Mouse (Mus musculus) v-Abl transformed pro-B cells (cell line): ENCODE measurements around the gene Pi4kb.

Experiments
- in situ Hi-C, 2 experiments: fragments of 400-800 bp; cut with MboI; formaldehyde crosslinking; loops; one replicate each; pipeline ENCODE4 v1.15.1; 2025; ENCODE audit not compliant: unreplicated experiment in 2 of 2

Pi4kb gene

GRCm38 (mm10) chr3:94953764-94954616 is 20.5 kb upstream of the Pi4kb start, which contains the start of gene Rfx5:
Gene Rfx5 (plus strand): TSS chr3:94954075.
- in situ Hi-C loops, result loop anchor here in 1 of 2 experiments (5.0 kb wide), 1 partner anchor 43 kb away; no protein-coding TSS in a partner anchor

- in situ Hi-C loops, result loop anchor here in 1 of 2 experiments (5.0 kb wide), 1 partner anchor 39 kb away; no protein-coding TSS in a partner anchor
These were observed 16.2 kb upstream of the Pi4kb start for GRCm38 (mm10) chr3:94958295-94958694.

DNA sequence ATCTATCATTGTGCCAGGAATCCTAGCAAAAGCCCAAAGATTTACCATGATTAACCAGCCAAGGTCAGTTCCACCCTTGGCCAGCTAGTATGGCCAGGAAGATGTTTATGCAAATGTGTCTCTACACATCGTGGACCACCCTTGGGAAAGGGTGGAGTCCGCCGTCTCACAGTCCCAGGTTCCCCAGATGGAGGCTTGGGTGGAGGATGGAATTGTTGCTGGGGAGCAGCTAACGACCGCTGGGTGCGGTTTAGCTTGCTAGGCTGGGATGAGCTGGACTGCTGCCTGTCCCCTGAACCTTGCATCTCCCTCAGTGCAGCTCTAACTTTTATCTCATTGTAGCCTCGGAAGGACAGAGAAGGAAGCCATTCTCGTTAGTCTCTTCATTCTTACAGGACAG is 14.7 kb upstream of the Pi4kb start:
- in situ Hi-C loops, result loop anchor here in 1 of 2 experiments (5.0 kb wide), 1 partner anchor 37 kb away; no protein-coding TSS in a partner anchor

- in situ Hi-C loops, result no loop called here
These were observed 14.2 kb upstream of the Pi4kb start for GRCm38 (mm10) chr3:94960322-94960721.

- in situ Hi-C loops, result no loop called here
These were observed 9.5 kb upstream of the Pi4kb start for GRCm38 (mm10) chr3:94964989-94965388.

- in situ Hi-C loops, result no loop called here
These were observed 8.7 kb upstream of the Pi4kb start for GRCm38 (mm10) chr3:94965878-94966277.

DNA sequence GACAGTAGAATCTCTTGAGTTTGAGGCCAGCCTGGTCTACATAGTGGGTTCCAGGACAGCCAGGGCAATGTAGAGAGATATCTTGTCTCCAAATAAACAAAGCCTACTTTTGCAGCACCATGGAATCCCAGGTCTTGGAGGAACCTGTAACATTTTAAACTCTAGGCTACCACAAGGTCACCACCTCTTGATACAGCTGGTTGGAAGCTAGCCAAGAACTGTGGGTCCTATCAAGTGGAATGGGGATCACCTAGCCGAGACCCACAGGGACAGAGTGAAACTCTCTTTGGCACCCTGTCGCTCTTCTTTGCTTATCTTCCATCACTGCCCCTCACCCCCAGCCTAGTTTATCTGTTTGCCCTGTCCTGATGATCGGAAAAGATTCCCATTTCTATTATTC is 2.0 kb upstream of the Pi4kb start:
- in situ Hi-C loops, result no loop called here

- in situ Hi-C loops, result no loop called here
These were observed 911 bp upstream of the Pi4kb start for GRCm38 (mm10) chr3:94973620-94974019.

DNA sequence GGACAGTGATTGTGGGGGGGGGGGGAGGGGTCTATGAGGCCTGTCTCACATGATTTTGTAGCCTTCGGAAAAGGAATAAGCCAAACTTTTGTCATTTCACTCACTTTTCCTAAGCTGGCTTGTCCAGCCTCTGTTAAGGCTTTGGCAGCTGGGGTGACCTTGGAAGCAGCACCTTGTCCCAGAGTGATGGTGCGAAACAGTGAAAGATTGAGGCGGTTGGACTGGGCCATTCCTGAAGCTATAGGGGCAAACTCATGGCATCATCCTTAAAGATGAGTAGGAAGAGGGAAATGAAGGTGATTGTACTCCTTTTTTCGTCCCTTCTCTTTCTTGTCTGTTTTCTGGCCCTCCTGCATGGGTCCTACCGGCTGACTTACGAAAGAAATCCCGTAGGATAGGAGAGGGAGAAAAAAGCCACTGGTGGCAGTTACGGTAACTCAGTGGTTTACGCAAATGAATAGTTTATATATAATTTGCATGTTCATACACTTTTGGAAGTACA is 454 bp upstream of the Pi4kb start:
- in situ Hi-C loops, result no loop called here

- in situ Hi-C loops, result loop anchor here in 1 of 2 experiments (10.0 kb wide), 1 partner anchor 80 kb away; no protein-coding TSS in a partner anchor
These were observed 9.8 kb downstream of the Pi4kb start for GRCm38 (mm10) chr3:94984312-94984711.

- in situ Hi-C loops, result loop anchor here in 1 of 2 experiments (10.0 kb wide), 1 partner anchor 81 kb away; no protein-coding TSS in a partner anchor
These were observed 11.0 kb downstream of the Pi4kb start for GRCm38 (mm10) chr3:94985513-94985912.

DNA sequence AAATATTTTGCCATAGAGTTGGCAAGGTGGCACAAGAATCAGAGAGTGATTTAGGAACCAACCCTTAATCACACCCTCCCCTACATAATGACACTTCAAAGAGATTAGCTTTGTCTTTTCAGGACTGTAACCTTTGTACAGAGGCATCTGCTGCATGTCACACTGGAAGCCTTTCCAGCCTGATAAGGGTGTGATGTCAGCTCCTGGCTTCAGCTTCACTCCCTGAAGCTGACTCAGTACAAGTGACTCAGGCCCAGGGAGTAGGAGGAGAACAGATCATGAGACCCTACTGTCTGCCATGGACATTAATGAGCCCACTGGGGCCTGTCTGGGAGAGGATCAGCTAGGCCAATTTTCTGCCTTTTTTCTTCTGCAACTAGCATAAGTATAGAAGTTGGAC is 13.0 kb downstream of the Pi4kb start:
- in situ Hi-C loops, result loop anchor here in 1 of 2 experiments (10.0 kb wide), 1 partner anchor 83 kb away; no protein-coding TSS in a partner anchor

GRCm38 (mm10) chr3:94989159-94989761 is 14.7 kb downstream of the Pi4kb start:
- in situ Hi-C loops, result loop anchor here in 1 of 2 experiments (10.0 kb wide), 1 partner anchor 84 kb away; no protein-coding TSS in a partner anchor

- in situ Hi-C loops, result loop anchor here (5.0 to 10.0 kb wide), 4 partner anchors 40 to 372 kb away; partner anchors contain the start of gene Rfx5 (in 1 of the 2)
These were observed 22.4 kb downstream of the Pi4kb start for GRCm38 (mm10) chr3:94996946-94997345.

DNA sequence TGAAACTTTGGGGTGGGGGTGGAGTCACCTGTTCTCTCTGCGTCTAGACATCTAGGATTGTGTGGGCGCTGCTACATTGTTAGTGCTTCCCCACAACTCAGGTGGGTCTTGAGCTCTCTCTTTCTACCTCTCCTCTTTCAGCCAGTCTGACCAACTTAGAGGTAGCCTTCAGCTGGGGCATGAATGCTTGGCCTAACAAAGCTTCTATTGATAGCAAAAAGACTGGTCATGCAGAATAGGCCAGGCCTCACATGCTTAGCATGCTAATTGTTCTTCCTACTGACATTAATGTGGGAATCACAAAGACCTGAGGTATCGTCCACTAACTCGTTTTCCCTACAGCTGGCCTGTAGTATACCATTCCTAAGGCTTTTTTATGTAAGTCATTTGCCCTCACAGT is 28.0 kb downstream of the Pi4kb start:
- in situ Hi-C loops, result no loop called here

DNA sequence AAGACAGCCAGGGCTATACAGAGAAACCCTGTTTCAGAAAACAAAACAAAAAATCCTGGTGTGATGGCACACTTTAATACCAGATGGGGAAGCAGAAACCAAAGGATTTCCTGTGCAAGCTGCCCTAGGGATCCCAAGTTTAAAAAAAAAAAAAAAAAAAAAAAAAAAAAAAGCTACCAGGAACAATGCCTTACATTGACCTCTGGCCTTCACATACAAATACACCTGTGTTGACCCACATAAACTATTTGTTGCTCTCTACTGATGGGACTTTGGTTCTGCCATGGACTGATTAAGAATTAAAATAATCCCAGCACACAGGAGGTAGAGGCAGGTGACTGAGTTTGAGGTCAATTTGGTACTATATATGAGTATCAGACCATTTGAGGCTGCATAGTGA is 28.7 kb downstream of the Pi4kb start:
- in situ Hi-C loops, result no loop called here

GRCm38 (mm10) chr3:95005651-95006050 is 31.1 kb downstream of the Pi4kb start:
- in situ Hi-C loops, result no loop called here

DNA sequence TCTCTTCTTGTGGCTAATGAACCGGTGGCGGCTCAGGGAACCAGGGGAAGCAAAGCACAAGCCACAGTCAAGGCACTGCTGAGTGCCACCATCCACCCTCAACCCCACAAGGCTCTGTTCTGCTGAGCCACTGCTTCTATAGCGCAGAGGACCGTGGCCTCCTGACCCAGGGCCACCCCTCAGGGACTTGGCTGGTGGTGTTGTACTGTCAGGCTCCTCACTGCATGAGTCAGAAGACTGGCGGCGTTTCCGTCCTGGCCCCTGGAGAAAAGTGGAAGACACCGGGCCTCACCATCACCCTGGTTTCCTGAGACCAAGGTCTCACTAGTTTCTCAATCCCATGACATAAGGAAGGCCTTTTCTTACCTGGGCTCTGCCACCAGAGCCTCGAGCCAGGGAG is 33.2 kb downstream of the Pi4kb start:
- in situ Hi-C loops, result no loop called here

GRCm38 (mm10) chr3:95010396-95010795 is 35.9 kb downstream of the Pi4kb start:
- in situ Hi-C loops, result no loop called here

GRCm38 (mm10) chr3:95012982-95013381 is 38.5 kb downstream of the Pi4kb start:
- in situ Hi-C loops, result no loop called here
